Mouse (Mus musculus): ENCODE measurements at regions not wholly inside any gene's neighbourhood (a gene's known extent, or its start where the extent isn't known, plus 50 kb on each side); places are given as distances from the start of the nearest gene placed in this dataset.

GRCm38 (mm10) chr9:47909051-47909450, 252.8 kb upstream of the Nxpe4 start:
- no peak for DNase-seq (ENCODE audit: low read depth, low spot score)

DNA sequence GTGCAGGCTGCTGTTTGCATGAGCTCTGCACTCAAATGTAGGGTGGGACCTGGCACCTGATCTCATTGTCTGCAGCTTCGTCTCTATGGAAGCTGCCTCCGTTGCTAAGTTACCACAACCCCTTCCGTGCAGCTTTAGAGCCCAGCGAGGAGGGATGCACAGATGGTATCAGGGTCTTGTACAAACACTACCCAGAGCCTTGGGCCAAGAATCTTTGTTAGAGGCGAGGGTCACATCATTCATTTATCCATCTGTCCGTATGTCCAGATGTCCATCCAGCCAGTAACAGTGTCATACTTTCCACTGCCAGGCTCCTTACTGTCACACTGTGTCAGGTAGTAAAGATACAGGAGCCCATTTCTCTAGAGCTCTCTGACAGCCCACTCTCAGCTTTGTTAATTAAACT, 251.3 kb upstream of the Nxpe4 start:
- DNase-seq (ENCODE audit: low read depth, low spot score), result peak; percentile 45

GRCm38 (mm10) chr9:47912823-47913222, 249.0 kb upstream of the Nxpe4 start:
- DNase-seq (ENCODE audit: low read depth, low spot score), result no peak

- no peak for DNase-seq (ENCODE audit: low read depth, low spot score)
Measured at GRCm38 (mm10) chr9:47935299-47935698, 226.5 kb upstream of the Nxpe4 start.

DNA sequence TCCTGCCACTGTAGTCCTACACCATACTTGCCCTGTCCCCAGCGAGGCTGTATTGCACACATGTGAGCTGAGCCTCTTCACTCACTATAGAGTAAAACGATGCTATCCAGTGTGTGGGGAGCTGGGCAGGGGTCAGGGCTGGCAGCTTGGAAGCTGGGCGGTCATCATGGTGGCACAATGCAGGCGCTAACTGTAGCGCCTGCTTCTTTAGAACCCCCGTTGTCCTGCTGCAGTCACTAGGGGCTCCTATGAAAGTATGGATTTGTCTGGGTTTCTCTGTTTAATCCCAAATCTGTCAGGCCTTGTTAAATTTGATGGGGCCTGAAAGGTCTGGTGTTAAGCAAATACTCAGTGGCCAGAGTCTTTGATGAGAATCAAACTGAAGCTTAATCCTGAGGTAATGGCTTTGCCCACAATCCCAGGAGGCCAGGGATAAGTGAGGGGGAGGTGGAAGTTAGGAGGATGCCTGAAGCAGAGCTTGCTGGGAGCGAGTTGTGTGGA, 225.8 kb upstream of the Nxpe4 start:
- DNase-seq (ENCODE audit: low read depth, low spot score), result no peak

DNA sequence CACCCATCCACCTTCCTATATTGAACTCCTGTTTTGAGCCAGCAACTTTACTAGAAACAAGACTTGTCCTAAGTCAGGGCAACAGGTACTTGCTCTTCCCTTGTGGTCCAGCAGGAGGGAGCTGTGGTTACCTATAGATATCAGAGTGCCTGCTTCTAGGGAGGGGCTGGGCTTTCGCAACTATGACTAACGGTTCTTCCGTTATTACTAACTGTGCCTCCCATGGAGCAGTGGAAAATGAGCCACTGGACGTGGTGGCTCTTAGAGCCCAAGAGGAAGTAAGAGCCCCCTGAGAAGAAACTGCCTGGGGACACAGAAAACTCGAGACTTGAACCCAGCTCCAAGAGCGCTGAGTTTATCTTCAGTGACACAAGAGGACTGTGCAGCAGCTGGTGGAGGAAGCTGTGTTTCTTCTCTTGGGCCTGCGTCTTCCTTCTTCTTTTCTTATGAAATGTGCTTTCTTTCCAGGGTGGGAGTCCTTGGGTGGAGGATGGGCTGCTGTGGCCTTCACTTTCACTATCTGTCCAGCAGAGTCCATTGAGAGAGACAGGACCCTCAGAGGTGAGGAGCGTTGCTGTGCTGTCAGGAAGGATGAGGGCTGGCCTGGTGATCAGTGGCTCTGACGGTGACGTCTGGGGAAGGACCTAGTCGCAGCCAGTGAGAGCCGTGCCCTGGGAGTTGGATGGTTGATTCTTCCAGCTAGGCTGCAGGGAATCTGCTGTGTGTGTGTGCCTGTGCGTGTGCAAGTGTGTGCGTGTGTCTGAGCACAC, 222.7 kb upstream of the Nxpe4 start:
- no peak for DNase-seq (ENCODE audit: low read depth, low spot score)

DNA sequence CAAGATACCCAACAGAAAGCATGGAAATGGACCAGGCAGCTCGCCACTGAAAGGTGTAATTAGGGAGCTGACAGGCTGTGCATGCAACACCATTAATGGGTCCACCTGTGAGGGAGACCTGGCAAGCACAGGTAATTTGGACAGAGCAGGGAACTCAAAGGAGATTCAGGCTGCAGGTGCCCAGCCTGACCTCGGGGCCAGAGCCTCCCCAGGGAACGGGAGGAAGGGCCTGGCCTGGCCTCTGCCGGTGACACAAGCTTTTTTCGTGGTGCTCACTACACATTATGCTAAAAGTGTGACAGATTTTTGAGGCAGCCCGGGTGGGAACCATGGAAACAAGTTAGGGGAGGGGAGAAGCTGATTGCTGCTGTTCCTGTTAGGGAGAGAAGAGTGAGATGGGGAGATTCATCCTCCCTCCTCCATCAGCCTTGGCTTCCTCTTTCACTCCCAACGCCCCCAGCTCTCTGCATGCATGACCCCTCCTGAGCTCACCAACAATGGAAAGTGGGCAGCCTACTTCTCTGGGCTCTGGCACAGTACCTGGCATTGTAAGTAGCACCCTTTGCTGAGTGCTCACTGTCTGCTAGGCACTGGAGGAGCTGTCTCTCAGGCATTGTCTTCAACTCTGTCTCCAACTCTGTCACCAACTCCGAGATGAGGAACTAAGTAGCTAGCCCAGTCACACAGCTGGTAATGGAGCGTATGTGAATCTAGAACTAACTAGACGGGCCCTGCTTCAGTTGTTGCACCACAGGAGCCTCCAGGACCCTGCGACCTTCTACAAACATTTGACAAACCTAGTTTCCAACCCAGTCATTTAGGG, 218.9 kb upstream of the Nxpe4 start:
- DNase-seq (ENCODE audit: low read depth, low spot score), result peak; percentile 22

- no peak for DNase-seq (ENCODE audit: low read depth, low spot score)
Measured at GRCm38 (mm10) chr9:47946226-47946625, 215.6 kb upstream of the Nxpe4 start.

DNA sequence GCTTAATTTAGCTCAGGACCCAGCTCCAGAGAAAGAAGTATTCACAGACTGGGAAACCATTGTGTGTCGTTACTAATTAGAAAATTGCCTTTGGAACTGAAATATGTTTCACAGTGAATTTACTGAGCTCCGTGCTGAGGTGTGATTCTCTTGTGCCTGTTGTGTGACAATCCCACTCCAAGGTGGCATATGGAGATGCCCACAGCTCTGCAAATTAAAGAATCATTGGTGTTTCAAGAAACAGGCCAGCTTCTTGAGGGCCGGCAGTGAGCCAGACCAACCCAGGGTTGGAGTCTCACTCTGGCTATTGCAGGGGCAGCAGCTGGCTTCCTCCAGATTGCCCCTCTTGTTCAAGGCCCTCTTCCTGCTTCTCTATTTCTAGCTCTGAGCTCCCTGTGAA, 203.9 kb upstream of the Nxpe4 start:
- DNase-seq (ENCODE audit: low read depth, low spot score), result peak; percentile 80

- no peak for DNase-seq (ENCODE audit: low read depth, low spot score)
Measured at GRCm38 (mm10) chr9:47958861-47959260, 203.0 kb upstream of the Nxpe4 start.

- DNase-seq (ENCODE audit: low read depth, low spot score), result no peak
Measured at GRCm38 (mm10) chr9:47961176-47961575, 200.6 kb upstream of the Nxpe4 start.

- no peak for DNase-seq (ENCODE audit: low read depth, low spot score)
Measured at GRCm38 (mm10) chr9:47962161-47962560, 199.7 kb upstream of the Nxpe4 start.

GRCm38 (mm10) chr9:47962589-47962988, 199.2 kb upstream of the Nxpe4 start:
- DNase-seq (ENCODE audit: low read depth, low spot score), result no peak

DNA sequence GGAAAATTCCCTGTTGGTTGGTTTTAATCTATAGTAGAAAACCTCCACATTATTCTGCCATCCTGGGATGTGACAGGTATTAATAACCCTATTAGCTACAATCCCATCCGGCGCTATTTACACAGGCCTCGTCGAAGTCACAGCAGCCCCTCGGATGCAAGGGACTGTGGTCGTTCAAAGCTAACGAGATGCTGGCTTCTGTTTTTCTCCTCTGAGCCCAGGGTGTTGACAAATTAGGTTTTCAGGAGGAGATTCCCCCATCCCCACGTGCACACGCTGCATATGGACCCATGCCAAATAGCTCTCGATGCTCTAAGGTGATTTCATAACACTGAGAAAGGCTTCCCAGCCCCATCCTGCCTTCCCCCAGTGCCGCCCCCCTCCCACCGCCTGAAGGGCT, 188.7 kb upstream of the Nxpe4 start:
- no peak for DNase-seq (ENCODE audit: low read depth, low spot score)

GRCm38 (mm10) chr9:47985356-47986111, 176.3 kb upstream of the Nxpe4 start:
- no peak for DNase-seq (ENCODE audit: low read depth, low spot score)

DNA sequence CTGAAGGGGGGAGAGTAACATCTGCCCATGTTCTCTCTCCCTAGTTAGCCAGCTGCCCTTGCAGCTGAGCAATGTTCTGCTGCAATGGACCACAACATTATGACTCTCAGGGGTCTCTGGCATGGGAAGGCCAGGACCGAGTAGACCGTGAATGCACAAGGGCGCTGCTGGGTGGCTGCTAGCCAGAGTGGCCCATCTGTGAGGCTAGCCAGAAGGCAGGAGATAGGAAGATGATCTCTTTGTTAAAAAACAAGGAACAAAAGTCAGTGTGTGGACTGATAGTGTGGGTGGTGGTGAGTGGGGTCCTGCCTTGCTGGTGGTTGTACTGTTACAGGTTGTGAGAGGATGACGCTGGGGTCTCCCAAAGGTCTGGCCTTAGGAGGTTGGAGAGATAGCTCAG, 174.6 kb upstream of the Nxpe4 start:
- no peak for DNase-seq (ENCODE audit: low read depth, low spot score)

DNA sequence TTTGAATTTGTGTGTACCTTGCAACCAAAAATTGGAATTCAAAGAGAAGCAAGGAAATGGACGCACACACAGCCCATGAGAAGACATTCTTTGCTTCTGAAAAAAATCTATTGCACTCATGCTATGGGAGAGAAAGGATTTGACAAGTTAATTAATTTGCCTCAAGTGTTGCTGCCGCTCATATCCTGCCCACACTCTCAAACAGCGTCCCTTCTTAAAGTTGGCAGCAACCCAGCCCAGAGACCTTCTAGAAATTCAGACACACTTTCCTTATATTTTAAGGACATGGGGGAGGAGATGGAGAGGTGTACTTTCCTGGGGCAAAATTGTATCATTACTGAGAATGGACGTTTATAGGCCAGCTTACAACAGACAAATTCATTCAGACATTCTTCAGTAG, 167.2 kb upstream of the Nxpe4 start:
- DNase-seq (ENCODE audit: low read depth, low spot score), result no peak

- DNase-seq (ENCODE audit: low read depth, low spot score), result peak; percentile 28
Measured at GRCm38 (mm10) chr9:47999632-48000031, 162.2 kb upstream of the Nxpe4 start.

- peak; percentile 76 for DNase-seq (ENCODE audit: low read depth, low spot score)
Measured at GRCm38 (mm10) chr9:48029021-48029420, 132.8 kb upstream of the Nxpe4 start.

- no peak for DNase-seq (ENCODE audit: low read depth, low spot score)
Measured at GRCm38 (mm10) chr9:48030839-48031238, 131.0 kb upstream of the Nxpe4 start.

- no peak for DNase-seq (ENCODE audit: low read depth, low spot score)
Measured at GRCm38 (mm10) chr9:48035959-48036358, 125.9 kb upstream of the Nxpe4 start.

- no peak for DNase-seq (ENCODE audit: low read depth, low spot score)
Measured at GRCm38 (mm10) chr9:48044826-48045225, 117.0 kb upstream of the Nxpe4 start.

Measured in telencephalon, adult 2 months (tissue).